Mouse (Mus musculus) cerebellum, postnatal 25 days (tissue): Measurements from ENCODE around the gene Acoxl.
A peak's percentile ranks its signal among the peaks of the same experiment; 100 is the strongest.

Experiments used
- DNase-seq, 2 experiments: peaks; one replicate each; pipeline ENCODE4 v3.0.0; 2021; ENCODE audit warnings: mixed read lengths in 2 of 2

Acoxl gene

GRCm38 (mm10) chr2:128038259-128038890 is 199.7 kb downstream of the Acoxl start:
- DNase-seq: no peak

GRCm38 (mm10) chr2:128041066-128041750 is 202.5 kb downstream of the Acoxl start:
- DNase-seq: no peak

- no peak for DNase-seq
These were observed 207.8 kb downstream of the Acoxl start for GRCm38 (mm10) chr2:128046454-128046853.

- no peak for DNase-seq
These were observed 216.2 kb downstream of the Acoxl start for GRCm38 (mm10) chr2:128054905-128055304.

GRCm38 (mm10) chr2:128057872-128058271 is 219.2 kb downstream of the Acoxl start:
- no peak for DNase-seq

GRCm38 (mm10) chr2:128058627-128059026 is 220.0 kb downstream of the Acoxl start:
- no peak for DNase-seq

GRCm38 (mm10) chr2:128060213-128060612 is 221.5 kb downstream of the Acoxl start:
- no peak for DNase-seq

GRCm38 (mm10) chr2:128060680-128061287 is 222.1 kb downstream of the Acoxl start:
- DNase-seq: no peak

GRCm38 (mm10) chr2:128061491-128061890 is 222.8 kb downstream of the Acoxl start:
- no peak for DNase-seq

GRCm38 (mm10) chr2:128062756-128063155 is 224.1 kb downstream of the Acoxl start:
- DNase-seq: no peak

- no peak for DNase-seq
These were observed 226.3 kb downstream of the Acoxl start for GRCm38 (mm10) chr2:128065013-128065412.

GRCm38 (mm10) chr2:128065576-128065975 is 226.9 kb downstream of the Acoxl start:
- no peak for DNase-seq

- DNase-seq: no peak
These were observed 228.5 kb downstream of the Acoxl start for GRCm38 (mm10) chr2:128067162-128067561.

- DNase-seq: peak; percentile 72 to 82
These were observed 228.9 kb downstream of the Acoxl start for GRCm38 (mm10) chr2:128067596-128067995.

- DNase-seq: no peak
These were observed 229.5 kb downstream of the Acoxl start for GRCm38 (mm10) chr2:128068176-128068575.

- no peak for DNase-seq
These were observed 230.3 kb downstream of the Acoxl start for GRCm38 (mm10) chr2:128069025-128069424.

GRCm38 (mm10) chr2:128071791-128072190 is 233.1 kb downstream of the Acoxl start:
- DNase-seq: no peak

GRCm38 (mm10) chr2:128072944-128073343 is 234.3 kb downstream of the Acoxl start:
- no peak for DNase-seq

- DNase-seq: no peak
These were observed 234.9 kb downstream of the Acoxl start for GRCm38 (mm10) chr2:128073603-128074002.

GRCm38 (mm10) chr2:128076936-128077335 is 238.3 kb downstream of the Acoxl start:
- DNase-seq: peak; percentile 41 to 45

GRCm38 (mm10) chr2:128078859-128079258 is 240.2 kb downstream of the Acoxl start:
- peak in 1 of 2 experiments; percentile 30 for DNase-seq

- no peak for DNase-seq
These were observed 240.6 kb downstream of the Acoxl start for GRCm38 (mm10) chr2:128079316-128079715.

GRCm38 (mm10) chr2:128083844-128084243 is 245.2 kb downstream of the Acoxl start:
- no peak for DNase-seq

- no peak for DNase-seq
These were observed 245.9 kb downstream of the Acoxl start for GRCm38 (mm10) chr2:128084607-128085006.
